Mouse (Mus musculus) G1E (cell line): Measurements from ENCODE around the gene Cd55b. TPM values are rescaled to one million over a fixed set of nuclear protein-coding genes. Genes with fewer than 3 reads are reported as not detected.
A peak's percentile ranks its signal among the peaks of the same experiment; 100 is the strongest.

Source experiments
- ATAC-seq: 2 replicates; pipeline ENCODE4 v1.8.0; 2016; ENCODE audit warnings: mild to moderate bottlenecking; ENCODE audit not compliant: insufficient number of reproducible peaks, poor library complexity, low FRiP score, severe bottlenecking; ENCODE audit errors: extremely low read depth
- DNase-seq: peaks from one replicate; pipeline ENCODE4 v3.0.0; 2012; ENCODE audit warnings: low spot score
- H3K27me3 ChIP-seq: 2 replicates; pipeline ENCODE4 v1.6.1; 2012; ENCODE audit warnings: mild to moderate bottlenecking, low read length, inconsistent platforms; ENCODE audit not compliant: insufficient read depth
- H3K36me3 ChIP-seq: replicated peaks from 2 replicates; pipeline ENCODE3; 2012; ENCODE audit warnings: mild to moderate bottlenecking, inconsistent platforms
- H3K4me1 ChIP-seq: 2 replicates; pipeline ENCODE4 v1.6.1; 2012; ENCODE audit warnings: low read depth, low read length, inconsistent platforms, mixed read lengths; ENCODE audit not compliant: insufficient read depth
- H3K4me3 ChIP-seq: 2 replicates; pipeline ENCODE4 v1.5.1; 2012; ENCODE audit warnings: low read depth, mild to moderate bottlenecking, inconsistent platforms, low read length, moderate library complexity, mixed read lengths
- H3K9me3 ChIP-seq: replicated peaks from 2 replicates; pipeline ENCODE4 v1.6.1; 2012; ENCODE audit warnings: inconsistent platforms
- CTCF ChIP-seq: IDR thresholded peaks from 2 replicates; pipeline ENCODE4 v1.5.1; 2012; ENCODE audit warnings: low read depth, low read length, inconsistent platforms, mixed read lengths
- GATA1 ChIP-seq: IDR thresholded peaks from 2 replicates; pipeline ENCODE4 v1.6.1; 2012; ENCODE audit warnings: borderline replicate concordance, low read length, inconsistent platforms, mixed read lengths
- GATA2 ChIP-seq: IDR thresholded peaks from 2 replicates; pipeline ENCODE4 v1.6.1; 2012; ENCODE audit warnings: low read depth, low read length, inconsistent platforms, borderline replicate concordance
- POLR2AphosphoS5 ChIP-seq: IDR thresholded peaks from 2 replicates; pipeline ENCODE4 v1.6.1; 2012; ENCODE audit warnings: low read depth, low read length, inconsistent platforms; ENCODE audit not compliant: insufficient replicate concordance
- TAL1 ChIP-seq: conservative IDR thresholded peaks from 2 replicates; pipeline ENCODE4 v1.6.1; 2012; ENCODE audit warnings: low read depth, low read length, inconsistent platforms, mixed read lengths
- polyA plus RNA-seq: library from polyadenylated mRNA; stranded (reverse); fragments of >175 nt; gene quantifications from 2 replicates; pipeline ENCODE4 v1.2.3, GENCODE M21; 2012
- total RNA-seq, 2 experiments: library from RNA; stranded (forward) in 1 of 2; stranded (reverse) in 1 of 2; fragments of 200-1000 nt in 1 of 2; fragments of >200 nt in 1 of 2; fragmentation: Nextera tagmentation in 1 of 2; gene quantifications; 2 replicates each; pipeline ENCODE4 v1.2.3; 2014 to 2017

Gene Cd55b
- total and polyA plus RNA-seq, 3 experiments = 0.11 TPM; not detected in 2

DNA sequence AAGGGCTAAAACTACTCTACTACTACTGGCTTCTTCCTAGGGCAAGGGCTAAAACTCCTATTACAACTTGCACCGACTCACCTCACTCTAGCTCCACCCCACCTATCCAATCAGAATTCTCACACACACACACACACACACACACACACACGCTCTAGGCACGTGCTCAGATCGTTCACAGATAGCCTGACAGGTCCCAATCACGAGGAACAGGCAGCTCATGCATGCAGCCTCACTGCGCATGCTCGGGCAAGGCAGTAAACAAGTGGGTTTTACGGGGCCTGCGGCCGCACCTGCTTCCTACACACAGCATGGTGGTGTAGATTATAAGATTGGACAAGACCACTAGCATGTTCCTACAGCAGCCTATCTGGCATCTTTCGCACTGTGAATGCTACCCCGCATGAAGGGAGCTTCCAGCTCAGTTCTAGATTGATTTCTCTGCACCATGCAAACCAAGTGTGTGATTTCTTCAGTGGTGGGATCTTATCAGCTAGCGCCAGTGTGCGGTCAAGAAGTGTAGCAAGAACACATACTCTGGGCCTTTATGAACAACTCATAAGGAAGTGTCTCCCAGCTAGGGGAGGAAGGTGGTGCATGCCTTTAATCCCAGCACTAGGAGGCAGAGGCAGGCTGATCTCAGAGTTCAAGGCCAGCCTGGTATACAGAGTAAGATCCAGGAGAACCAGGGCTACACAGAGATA lies 44.9 kb downstream of the Cd55b start:
- H3K9me3 ChIP-seq = peaks cover 7% of the 10 kb centered on the region
- no peaks in the 10 kb centered on the region for H3K27me3 ChIP-seq
- H3K4me3 ChIP-seq = no peak overlapping the region; the same call in 1 of the 2 replicates
- no peak for DNase-seq
- TF ChIP-seq GATA1 (no peak), CTCF (no peak), GATA2 (no peak), TAL1 (peak; percentile 46; the same call in 1 of the 2 replicates), POLR2AphosphoS5 (no peak)
- H3K36me3 ChIP-seq = no peaks in the 10 kb centered on the region
- 0 out of 2 replicates have a peak, but pooled peaks have one; percentile 17 for ATAC-seq
- H3K4me1 ChIP-seq = peaks cover 43% of the 10 kb centered on the region

DNA sequence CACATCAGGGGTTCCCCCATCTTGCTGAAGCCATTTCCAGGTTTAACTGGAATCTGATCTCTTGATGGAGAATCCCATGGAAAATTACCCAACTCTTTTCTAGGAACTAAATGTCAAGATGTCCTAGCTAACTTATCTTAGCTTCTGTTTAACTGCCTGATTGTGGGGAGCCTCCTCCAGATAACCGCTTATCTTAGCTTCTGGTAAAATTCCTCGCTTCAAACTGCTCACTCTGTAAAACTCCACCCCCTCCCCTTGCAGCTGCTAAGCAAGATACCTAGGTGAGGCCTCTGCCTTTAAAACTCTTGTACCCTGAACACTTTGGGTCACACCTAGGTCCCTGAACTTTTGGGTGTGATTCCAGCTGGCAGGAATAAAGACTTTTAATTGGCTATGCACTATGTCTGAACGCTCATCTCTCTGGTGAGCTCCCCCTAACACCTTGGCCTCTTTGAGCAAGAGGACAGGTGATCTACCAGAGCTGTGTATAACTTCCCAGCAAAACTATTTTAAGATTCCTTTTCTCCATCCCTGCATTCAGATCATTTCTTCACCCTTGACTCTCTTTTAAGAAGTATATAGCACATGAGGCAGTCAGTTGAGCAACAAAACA lies 48.5 kb downstream of the Cd55b start:
- TF ChIP-seq TAL1 (peak; percentile 84), CTCF (no peak), POLR2AphosphoS5 (no peak), GATA1 (no peak)
- H3K9me3 ChIP-seq = peaks cover 7% of the 10 kb centered on the region
- H3K36me3 ChIP-seq = no peaks in the 10 kb centered on the region
- no peak overlapping the region; the same call in 1 of the 2 replicates for H3K4me3 ChIP-seq
- H3K27me3 ChIP-seq = no peaks in the 10 kb centered on the region; the same call in 1 of the 2 replicates
- DNase-seq = peak; percentile 69
- H3K4me1 ChIP-seq = peaks cover 66% of the 10 kb centered on the region
- peak; percentile 89 for ATAC-seq

DNA sequence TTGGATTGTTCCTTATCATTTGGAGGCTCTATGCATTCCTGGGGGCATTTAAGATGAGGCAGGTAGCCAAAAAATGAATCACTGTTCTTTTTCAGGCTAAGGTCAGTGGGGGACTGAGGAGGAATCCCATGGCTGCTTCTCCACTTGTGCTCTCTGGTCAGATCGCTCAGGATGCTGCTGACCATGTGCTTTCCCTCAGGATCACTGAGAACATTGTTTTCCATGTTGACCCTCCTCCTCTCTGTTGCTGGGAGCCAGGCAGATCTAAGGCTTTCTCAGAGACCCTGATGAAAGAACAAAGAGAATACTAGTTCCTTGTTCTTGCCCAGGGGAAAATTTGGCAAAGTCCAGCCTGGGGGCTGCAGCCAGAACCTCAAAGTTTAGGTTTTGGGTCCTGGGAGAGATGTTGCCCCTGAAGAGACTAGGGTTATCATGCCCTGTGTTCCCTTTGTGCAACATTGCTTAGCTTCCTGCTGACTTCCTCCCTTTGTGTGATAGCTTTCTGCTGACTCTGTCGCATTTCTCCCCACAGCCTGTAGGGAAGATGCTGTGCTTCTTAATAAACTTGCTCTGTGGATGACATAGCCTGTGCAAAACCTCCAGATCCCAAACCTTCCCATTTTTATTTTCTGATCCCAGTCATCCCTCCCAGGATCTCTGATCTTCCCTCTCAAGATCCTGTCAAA lies 49.3 kb downstream of the Cd55b start:
- peaks cover 66% of the 10 kb centered on the region for H3K4me1 ChIP-seq
- peaks cover 7% of the 10 kb centered on the region for H3K9me3 ChIP-seq
- 0 out of 2 replicates have a peak, but pooled peaks have one; percentile 16 for ATAC-seq
- peak; percentile 33 for DNase-seq
- TF ChIP-seq CTCF (no peak), TAL1 (no peak), GATA2 (no peak), GATA1 (no peak), POLR2AphosphoS5 (no peak)
- H3K36me3 ChIP-seq = no peaks in the 10 kb centered on the region
- no peak overlapping the region for H3K4me3 ChIP-seq
- no peaks in the 10 kb centered on the region; the same call in 1 of the 2 replicates for H3K27me3 ChIP-seq

DNA sequence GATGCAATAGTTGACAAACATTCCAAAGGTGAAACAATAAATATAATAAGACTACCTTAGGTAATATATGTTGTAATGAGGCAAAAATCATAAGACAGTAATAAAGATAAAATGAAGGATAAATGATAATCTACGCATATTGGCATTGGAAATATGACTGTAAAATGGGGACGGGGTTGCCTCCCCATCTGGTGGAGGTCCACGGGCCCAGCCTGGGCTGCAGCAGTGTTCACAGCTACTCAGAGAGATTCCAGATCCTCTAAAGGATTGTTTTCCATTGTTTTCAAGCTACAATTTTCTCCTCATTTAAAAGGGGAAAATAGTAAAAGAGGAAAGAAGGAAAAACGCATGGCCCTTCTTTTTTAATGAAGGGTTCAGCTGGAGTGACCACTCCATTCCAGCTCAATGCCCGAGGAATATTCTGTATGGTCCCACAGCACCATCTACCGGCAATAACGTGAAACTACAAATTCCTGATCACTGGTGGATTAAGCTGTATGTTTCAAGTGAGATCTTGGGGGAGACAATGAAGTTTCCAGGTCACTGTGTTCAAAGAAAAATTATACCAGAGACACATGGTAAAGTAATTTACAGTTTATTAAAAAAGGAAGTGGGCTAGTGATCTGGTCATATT lies 50.8 kb downstream of the Cd55b start:
- H3K4me3 ChIP-seq = no peak overlapping the region
- no peak for ATAC-seq
- H3K4me1 ChIP-seq = peaks cover 55% of the 10 kb centered on the region
- H3K9me3 ChIP-seq = no peaks in the 10 kb centered on the region
- peak; percentile 37 for DNase-seq
- H3K36me3 ChIP-seq = no peaks in the 10 kb centered on the region
- TF ChIP-seq CTCF (peak; percentile 92), GATA1 (no peak), POLR2AphosphoS5 (no peak)
- H3K27me3 ChIP-seq = no peaks in the 10 kb centered on the region; the same call in 1 of the 2 replicates

DNA sequence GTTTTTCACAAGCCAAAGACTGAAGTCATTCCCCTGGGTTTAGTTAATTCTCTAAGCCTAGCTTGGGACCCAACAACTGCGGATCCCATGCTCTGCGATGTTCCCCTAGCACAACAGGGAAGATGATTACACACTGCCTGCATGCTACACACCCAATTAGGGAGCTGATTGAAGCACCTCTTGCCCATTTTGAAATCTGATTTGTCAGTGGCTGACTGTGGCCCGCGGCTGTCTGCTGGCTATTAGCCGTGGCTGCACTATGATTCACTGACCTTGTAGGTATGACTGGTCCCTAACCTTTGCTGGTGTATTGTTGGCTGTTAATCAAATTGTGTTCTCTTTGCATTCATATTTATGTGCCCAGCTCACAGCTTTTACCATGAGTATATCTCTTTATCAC lies 51.5 kb downstream of the Cd55b start:
- H3K27me3 ChIP-seq = no peaks in the 10 kb centered on the region; the same call in 1 of the 2 replicates
- peaks cover 51% of the 10 kb centered on the region for H3K4me1 ChIP-seq
- no peak for TF ChIP-seq GATA1
- no peak for TF ChIP-seq TAL1
- TF ChIP-seq POLR2AphosphoS5 = no peak
- TF ChIP-seq GATA2 = no peak
- no peak for TF ChIP-seq CTCF
- H3K9me3 ChIP-seq = no peaks in the 10 kb centered on the region
- no peak overlapping the region for H3K4me3 ChIP-seq
- no peak for DNase-seq
- no peak for ATAC-seq
- H3K36me3 ChIP-seq = no peaks in the 10 kb centered on the region
